Mouse (Mus musculus): ENCODE results near the gene Cntfr. TPM values are rescaled to one million over a fixed set of nuclear protein-coding genes. Genes with fewer than 3 reads are reported as not detected.

The Cntfr gene
- total RNA-seq, 2 experiments from 2014 or later: 117 to 131 TPM

GRCm38 (mm10) chr4:41681947-41682346 lies 14.9 kb downstream of the Cntfr start:
- no peak for DNase-seq (ENCODE audit: low spot score in 2 of 2)

GRCm38 (mm10) chr4:41681176-41681575 lies 15.7 kb downstream of the Cntfr start:
- peak in 1 of 2 experiments; percentile 50 for DNase-seq (ENCODE audit: low spot score in 2 of 2)

GRCm38 (mm10) chr4:41679291-41679690 lies 17.6 kb downstream of the Cntfr start:
- no peak for DNase-seq (ENCODE audit: low spot score in 2 of 2)

GRCm38 (mm10) chr4:41678863-41679262 lies 18.0 kb downstream of the Cntfr start:
- DNase-seq (ENCODE audit: low spot score in 2 of 2): no peak

GRCm38 (mm10) chr4:41677006-41677629 lies 19.8 kb downstream of the Cntfr start:
- no peak for DNase-seq (ENCODE audit: low spot score in 2 of 2)

- no peak for DNase-seq (ENCODE audit: low spot score in 2 of 2)
Observed at GRCm38 (mm10) chr4:41676248-41677005, 20.5 kb downstream of the Cntfr start.

GRCm38 (mm10) chr4:41673186-41673585 lies 23.7 kb downstream of the Cntfr start:
- DNase-seq (ENCODE audit: low spot score in 2 of 2): no peak

GRCm38 (mm10) chr4:41672522-41672963 lies 24.3 kb downstream of the Cntfr start:
- no peak for DNase-seq (ENCODE audit: low spot score in 2 of 2)

GRCm38 (mm10) chr4:41671963-41672480 lies 24.9 kb downstream of the Cntfr start:
- no peak for DNase-seq (ENCODE audit: low spot score in 2 of 2)

- no peak for DNase-seq (ENCODE audit: low spot score in 2 of 2)
Observed at GRCm38 (mm10) chr4:41671500-41671899, 25.4 kb downstream of the Cntfr start.

GRCm38 (mm10) chr4:41670836-41671235 lies 26.1 kb downstream of the Cntfr start:
- no peak for DNase-seq (ENCODE audit: low spot score in 2 of 2)

- no peak for DNase-seq (ENCODE audit: low spot score in 2 of 2)
Observed at GRCm38 (mm10) chr4:41666646-41667045, 30.2 kb downstream of the Cntfr start.

- no peak for DNase-seq (ENCODE audit: low spot score in 2 of 2)
Observed at GRCm38 (mm10) chr4:41665009-41665675, 31.7 kb downstream of the Cntfr start.

- no peak for DNase-seq (ENCODE audit: low spot score in 2 of 2)
Observed at GRCm38 (mm10) chr4:41664533-41664932, 32.4 kb downstream of the Cntfr start.

GRCm38 (mm10) chr4:41663614-41664013 lies 33.3 kb downstream of the Cntfr start:
- DNase-seq (ENCODE audit: low spot score in 2 of 2): no peak

- no peak for DNase-seq (ENCODE audit: low spot score in 2 of 2)
Observed at GRCm38 (mm10) chr4:41662723-41663122, 34.2 kb downstream of the Cntfr start.

- DNase-seq (ENCODE audit: low spot score in 2 of 2): no peak
Observed at GRCm38 (mm10) chr4:41660851-41661430, 35.9 kb downstream of the Cntfr start.

GRCm38 (mm10) chr4:41659556-41659955 lies 37.3 kb downstream of the Cntfr start:
- no peak for DNase-seq (ENCODE audit: low spot score in 2 of 2)

- no peak for DNase-seq (ENCODE audit: low spot score in 2 of 2)
Observed at GRCm38 (mm10) chr4:41658566-41659384, 38.1 kb downstream of the Cntfr start.

GRCm38 (mm10) chr4:41655525-41655924 lies 41.4 kb downstream of the Cntfr start:
- DNase-seq (ENCODE audit: low spot score in 2 of 2): no peak

- DNase-seq (ENCODE audit: low spot score in 2 of 2): peak; percentile 53 to 56
Observed at GRCm38 (mm10) chr4:41654217-41654616, 42.7 kb downstream of the Cntfr start.

All from left cerebral cortex, adult 18-20 months (tissue).